ENCODE assay signal across 18 mouse cellular contexts in the genomic region with DNA sequence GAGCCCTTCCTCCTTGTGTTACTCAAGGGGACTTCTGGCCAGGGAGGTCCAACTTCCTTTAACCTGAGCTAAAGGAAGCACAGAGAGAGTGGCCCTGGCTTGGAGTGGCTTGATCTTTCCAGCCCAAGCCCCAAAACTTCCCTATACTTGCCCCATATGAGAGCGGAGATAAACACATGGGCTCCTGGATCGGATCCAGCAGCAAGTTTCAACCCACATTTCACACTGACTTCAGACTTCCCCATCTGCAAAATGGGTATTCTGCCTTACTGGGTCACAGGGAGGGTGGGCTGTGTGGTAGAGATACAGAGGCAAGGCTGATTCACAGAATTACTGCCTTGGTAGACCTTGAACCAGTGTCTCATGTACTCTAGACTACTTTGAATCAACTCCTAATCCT. TPM values are rescaled to one million over a fixed set of nuclear protein-coding genes. Genes with fewer than 3 reads are reported as not detected.
DNase-seq lines count a peak whose midpoint lies in the region; ATAC-seq and TF ChIP-seq lines count a peak whose summit lies in the region.
"Had no signal": no experiment of that assay in that cellular context is flagged by ENCODE, and none has a peak within 500 bp of the region (broad histone marks: within the 10 kb centered on the region; RNA-seq: fewer than 3 reads in every experiment).

No protein-coding gene starts in this region.

- H3K4me2 ChIP-seq in forebrain, postnatal 0 days (ENCODE audit: low read depth), result no peak overlapping the region
- H3K4me2 ChIP-seq: hindbrain, embryonic 12.5 days; midbrain, embryonic 12.5 days; neural tube, embryonic 13.5 days; stomach, embryonic 15.5 days had no signal

- peak; percentile 98 for DNase-seq in MEL-GATA-1-ER (ENCODE audit: extremely low read depth, low read depth)
- no peak for DNase-seq in forebrain, postnatal 0 days
- DNase-seq in heart, postnatal 10 days, result no peak
- DNase-seq: cerebellum, adult 9-10 months; kidney, postnatal 10 days had no signal

- 89% methylated on average over 2 of the region's 2 CpGs for WGBS in forebrain, postnatal 0 days

- TF ChIP-seq CTCF in forebrain, postnatal 0 days (IDR thresholded peaks at IDR 0.05; ENCODE audit: low read depth), result no peak

- ATAC-seq in megakaryocyte, adult 5-6 weeks (ENCODE audit: poor library complexity, severe bottlenecking), result no peak
- peak; percentile 21 for ATAC-seq in granulocyte monocyte progenitor cell, adult 5-6 weeks (replicated peaks; ENCODE audit: poor library complexity, severe bottlenecking)
- peak; percentile 6; the same call in 1 of the 2 replicates for ATAC-seq in megakaryocyte progenitor cell, adult 5-6 weeks (replicated peaks; ENCODE audit: poor library complexity)
- no peak for ATAC-seq in forebrain, postnatal 0 days
- ATAC-seq: forebrain, embryonic 14.5 days had no signal

- intact Hi-C loops in heart, postnatal 10 days (cut with DNase I), result no loop called here

- H3K4me1 ChIP-seq in megakaryocyte, embryonic 14.5 days, result peaks cover 96% of the 10 kb centered on the region
- no peaks in the 10 kb centered on the region; the same call in 1 of the 2 replicates for H3K4me1 ChIP-seq in forebrain, postnatal 0 days (ENCODE audit: insufficient read depth)

- H3K27ac ChIP-seq in forebrain, postnatal 0 days (ENCODE audit: low read depth, low read length), result no peak overlapping the region
- H3K27ac ChIP-seq: hindbrain, embryonic 12.5 days; left cerebral cortex, adult 2 months; limb, embryonic 10.5 days; liver, embryonic 14.5 days; midbrain, embryonic 12.5 days; neural tube, embryonic 13.5 days; stomach, embryonic 15.5 days had no signal

- no peak overlapping the region for H3K9ac ChIP-seq in forebrain, postnatal 0 days
- H3K9ac ChIP-seq: hindbrain, embryonic 12.5 days; liver, embryonic 14.5 days; midbrain, embryonic 12.5 days; neural tube, embryonic 13.5 days; stomach, embryonic 15.5 days had no signal

- H3K4me3 ChIP-seq in megakaryocyte, embryonic 14.5 days (replicated peaks), result peak overlapping the region; percentile 99
- H3K4me3 ChIP-seq in forebrain, postnatal 0 days (ENCODE audit: low read depth, low read length), result no peak overlapping the region
- H3K4me3 ChIP-seq: erythroblast, embryonic 14.5 days; hindbrain, embryonic 12.5 days; left cerebral cortex, adult 2 months; limb, embryonic 10.5 days; midbrain, embryonic 12.5 days; neural tube, embryonic 13.5 days; stomach, embryonic 15.5 days had no signal

- H3K9me3 ChIP-seq in megakaryocyte, embryonic 14.5 days, result no peaks in the 10 kb centered on the region
- no peaks in the 10 kb centered on the region for H3K9me3 ChIP-seq in forebrain, postnatal 0 days (ENCODE audit: low read length)
- H3K9me3 ChIP-seq: hindbrain, embryonic 12.5 days; limb, embryonic 10.5 days; midbrain, embryonic 12.5 days; neural tube, embryonic 13.5 days; stomach, embryonic 15.5 days had no signal

- H3K27me3 ChIP-seq in megakaryocyte, embryonic 14.5 days (replicated peaks), result no peaks in the 10 kb centered on the region
- H3K27me3 ChIP-seq in forebrain, postnatal 0 days (ENCODE audit: insufficient read depth, low read length), result peaks cover 22% of the 10 kb centered on the region

- H3K36me3 ChIP-seq in megakaryocyte, embryonic 14.5 days (replicated peaks; ENCODE audit: low read length), result peaks cover 76% of the 10 kb centered on the region
- no peaks in the 10 kb centered on the region for H3K36me3 ChIP-seq in forebrain, postnatal 0 days (ENCODE audit: insufficient read depth)
- H3K36me3 ChIP-seq: hindbrain, embryonic 12.5 days; limb, embryonic 10.5 days; midbrain, embryonic 12.5 days; neural tube, embryonic 13.5 days; stomach, embryonic 15.5 days had no signal

RNA-seq across cellular contexts. Expression of a gene that starts 5.0 kb away (rescaled TPM):
- 289 and 697 TPM in 2 replicates for polyA plus RNA-seq in megakaryocyte, embryonic 14.5 days (2012; ENCODE audit: insufficient read depth, low replicate concordance)
- 44.4 and 49.1 TPM in 2 replicates for total RNA-seq in megakaryocyte, adult 5-6 weeks (2015)
- 39.6 and 42.3 TPM in 2 replicates for total RNA-seq in megakaryocyte, adult 5-6 weeks (2017)
- total RNA-seq in granulocyte monocyte progenitor cell, adult 5-6 weeks (2014; fragmentation: Nextera tagmentation), result 6.8 and 9.0 TPM in 2 replicates
- 3.0 and 5.7 TPM in 2 replicates for total RNA-seq in granulocyte monocyte progenitor cell, adult 5-6 weeks (2017)
- total RNA-seq in megakaryocyte progenitor cell, adult 5-6 weeks (2015), result 3.8 and 5.7 TPM in 2 replicates
- total RNA-seq in megakaryocyte progenitor cell, adult 5-6 weeks (2017), result 1.7 and 4.0 TPM in 2 replicates
- total RNA-seq in forebrain, postnatal 0 days (2014; rRNA removed), result 0.38 and 0.85 TPM in 2 replicates
- 0.77 and 1.2 TPM in 2 replicates for polyA plus RNA-seq in forebrain, postnatal 0 days (2015; fragmentation: Nextera tagmentation; extraction: Ambion mirVana)
- 1 to 10 TPM in 1 of 2 experiments, under 1 TPM in 1; 0.62 to 1.1 TPM for total RNA-seq in heart, postnatal 10 days (2021)

RNA-seq across cellular contexts. Expression of a gene that starts 27.7 kb away (rescaled TPM):
- 534 and 845 TPM in 2 replicates for polyA plus RNA-seq in megakaryocyte, embryonic 14.5 days (2012; ENCODE audit: insufficient read depth, low replicate concordance)
- 85.5 and 103 TPM in 2 replicates for total RNA-seq in megakaryocyte, adult 5-6 weeks (2015)
- 91.0 and 123 TPM in 2 replicates for total RNA-seq in megakaryocyte, adult 5-6 weeks (2017)
- 24.3 and 26.4 TPM in 2 replicates for total RNA-seq in granulocyte monocyte progenitor cell, adult 5-6 weeks (2014; fragmentation: Nextera tagmentation)
- total RNA-seq in granulocyte monocyte progenitor cell, adult 5-6 weeks (2017), result 22.3 and 22.4 TPM in 2 replicates
- total RNA-seq in megakaryocyte progenitor cell, adult 5-6 weeks (2015), result 20.1 and 27.1 TPM in 2 replicates
- 22.1 and 30.2 TPM in 2 replicates for total RNA-seq in megakaryocyte progenitor cell, adult 5-6 weeks (2017)
- total RNA-seq in forebrain, postnatal 0 days (2014; rRNA removed), result 14.9 and 15.8 TPM in 2 replicates
- polyA plus RNA-seq in forebrain, postnatal 0 days (2015; fragmentation: Nextera tagmentation; extraction: Ambion mirVana), result 32.0 TPM in 2 replicates
- total RNA-seq in heart, postnatal 10 days (2021), result 100 to 1,000 TPM; 112 to 117 TPM

RNA-seq across cellular contexts. Expression of a gene that starts 56.2 kb away (rescaled TPM):
- 422 and 866 TPM in 2 replicates for polyA plus RNA-seq in megakaryocyte, embryonic 14.5 days (2012; ENCODE audit: insufficient read depth, low replicate concordance)
- total RNA-seq in megakaryocyte, adult 5-6 weeks (2015), result 76.1 and 81.6 TPM in 2 replicates
- total RNA-seq in megakaryocyte, adult 5-6 weeks (2017), result 33.4 and 48.2 TPM in 2 replicates
- total RNA-seq in granulocyte monocyte progenitor cell, adult 5-6 weeks (2014; fragmentation: Nextera tagmentation), result 52.5 and 96.9 TPM in 2 replicates
- 44.6 and 48.6 TPM in 2 replicates for total RNA-seq in granulocyte monocyte progenitor cell, adult 5-6 weeks (2017)
- total RNA-seq in megakaryocyte progenitor cell, adult 5-6 weeks (2015), result 68.2 and 69.6 TPM in 2 replicates
- 38.4 and 38.8 TPM in 2 replicates for total RNA-seq in megakaryocyte progenitor cell, adult 5-6 weeks (2017)
- 16.5 and 28.6 TPM in 2 replicates for total RNA-seq in forebrain, postnatal 0 days (2014; rRNA removed)
- 37.0 and 43.1 TPM in 2 replicates for polyA plus RNA-seq in forebrain, postnatal 0 days (2015; fragmentation: Nextera tagmentation; extraction: Ambion mirVana)
- 10 to 100 TPM; 45.2 to 88.0 TPM for total RNA-seq in heart, postnatal 10 days (2021)

Comparison
In these comparisons a context has a peak if more than half of its experiments do, and no peak if none do; other contexts are left out.
1. ATAC-seq: peak in granulocyte monocyte progenitor cell, adult 5-6 weeks (single experiment) and megakaryocyte progenitor cell, adult 5-6 weeks (single experiment); none in megakaryocyte, adult 5-6 weeks (single experiment) and forebrain, postnatal 0 days (single experiment).
2. RNA of a gene that starts 5.0 kb away (total RNA-seq): 39.6 to 49.1 TPM in megakaryocyte, adult 5-6 weeks; 3.0 to 9.0 TPM in granulocyte monocyte progenitor cell, adult 5-6 weeks, 1.7 to 5.7 TPM in megakaryocyte progenitor cell, adult 5-6 weeks, 0.62 to 1.1 TPM in heart, postnatal 10 days and 0.38 to 0.85 TPM in forebrain, postnatal 0 days; every median in the first group is over 4 times any median in the second.